ENCODE assay signal across 26 mouse cellular contexts in the genomic region with DNA sequence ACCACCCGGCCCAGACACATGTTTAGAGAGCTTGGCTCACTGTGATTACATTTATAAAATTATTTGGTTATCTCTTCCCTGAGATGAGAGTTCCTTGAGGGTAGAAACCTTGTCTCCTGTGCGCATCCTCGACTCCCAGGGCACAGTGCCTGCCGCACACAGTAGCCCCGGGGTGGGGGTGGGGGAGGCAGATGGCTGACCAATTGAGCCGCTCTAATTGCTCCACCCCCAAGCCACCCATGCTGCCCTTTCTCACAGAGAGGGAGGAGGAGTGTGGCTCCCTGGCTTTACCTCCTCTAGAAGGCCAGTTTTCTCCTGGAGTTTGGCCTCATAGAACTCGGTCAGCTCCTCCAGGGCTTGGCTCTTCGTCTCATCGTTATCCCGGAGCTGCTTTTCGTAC. TPM values are rescaled to one million over a fixed set of nuclear protein-coding genes. Genes with fewer than 3 reads are reported as not detected.
DNase-seq lines count a peak whose midpoint lies in the region; ATAC-seq lines count a peak whose summit lies in the region.
"Had no signal": no experiment of that assay in that cellular context is flagged by ENCODE, and none has a peak within 500 bp of the region (broad histone marks: within the 10 kb centered on the region; RNA-seq: fewer than 3 reads in every experiment).

No protein-coding gene starts in this region.

- H3K9me3 ChIP-seq in hindbrain, embryonic 10.5 days, result peaks cover 5% of the 10 kb centered on the region; the same call in 1 of the 2 replicates
- peaks cover 6% of the 10 kb centered on the region; the same call in 1 of the 2 replicates for H3K9me3 ChIP-seq in hindbrain, embryonic 14.5 days (ENCODE audit: control insufficient read depth, low read length)
- no peaks in the 10 kb centered on the region for H3K9me3 ChIP-seq in midbrain, embryonic 11.5 days (ENCODE audit: control insufficient read depth, low read length)
- no peaks in the 10 kb centered on the region for H3K9me3 ChIP-seq in midbrain, embryonic 15.5 days
- H3K9me3 ChIP-seq: forebrain, embryonic 15.5 days; liver, embryonic 15.5 days; lung, embryonic 15.5 days had no signal

- H3K27ac ChIP-seq in hindbrain, embryonic 10.5 days, result peak overlapping the region; percentile 64; the same call in 1 of the 2 replicates
- no peak overlapping the region for H3K27ac ChIP-seq in hindbrain, embryonic 14.5 days
- H3K27ac ChIP-seq in midbrain, embryonic 11.5 days (ENCODE audit: low read depth, low read length), result no peak overlapping the region
- no peak overlapping the region for H3K27ac ChIP-seq in midbrain, embryonic 15.5 days
- H3K27ac ChIP-seq: forebrain, embryonic 15.5 days; kidney, embryonic 15.5 days; left cerebral cortex, adult 2 months; limb, embryonic 10.5 days; liver, embryonic 15.5 days; lung, embryonic 15.5 days had no signal

- ATAC-seq in hindbrain, embryonic 14.5 days (ENCODE audit: low FRiP score), result no peak
- ATAC-seq in midbrain, embryonic 11.5 days (ENCODE audit: low FRiP score), result 0 out of 2 replicates have a peak, but pooled peaks have one; percentile 16
- ATAC-seq in midbrain, embryonic 15.5 days (replicated peaks), result no peak
- ATAC-seq: forebrain, embryonic 15.5 days; intestine, postnatal 0 days had no signal

- 39% methylated on average over 11 of the region's 11 CpGs for WGBS in hindbrain, embryonic 10.5 days
- WGBS in hindbrain, embryonic 14.5 days, result 34% methylated on average over 11 of the region's 11 CpGs
- 38% methylated on average over 11 of the region's 11 CpGs for WGBS in midbrain, embryonic 11.5 days
- WGBS in midbrain, embryonic 15.5 days, result 32% methylated on average over 11 of the region's 11 CpGs

- H3K36me3 ChIP-seq in hindbrain, embryonic 10.5 days, result no peaks in the 10 kb centered on the region
- no peaks in the 10 kb centered on the region for H3K36me3 ChIP-seq in hindbrain, embryonic 14.5 days (replicated peaks; ENCODE audit: control insufficient read depth, insufficient read depth)
- H3K36me3 ChIP-seq in midbrain, embryonic 11.5 days (ENCODE audit: control insufficient read depth, insufficient read depth, low read length), result no peaks in the 10 kb centered on the region
- H3K36me3 ChIP-seq in midbrain, embryonic 15.5 days (replicated peaks), result no peaks in the 10 kb centered on the region
- H3K36me3 ChIP-seq: forebrain, embryonic 15.5 days; heart, embryonic 12.5 days; kidney, embryonic 15.5 days; limb, embryonic 10.5 days; liver, embryonic 15.5 days; lung, embryonic 15.5 days had no signal

- no peak overlapping the region for H3K4me2 ChIP-seq in hindbrain, embryonic 14.5 days (replicated peaks)
- no peak overlapping the region for H3K4me2 ChIP-seq in midbrain, embryonic 11.5 days
- H3K4me2 ChIP-seq in midbrain, embryonic 15.5 days, result no peak overlapping the region
- H3K4me2 ChIP-seq: forebrain, embryonic 15.5 days; heart, embryonic 12.5 days; kidney, embryonic 15.5 days; liver, embryonic 15.5 days; lung, embryonic 15.5 days had no signal

- H3K4me3 ChIP-seq in hindbrain, embryonic 10.5 days, result no peak overlapping the region
- no peak overlapping the region for H3K4me3 ChIP-seq in hindbrain, embryonic 14.5 days (replicated peaks; ENCODE audit: low read length)
- no peak overlapping the region for H3K4me3 ChIP-seq in midbrain, embryonic 11.5 days (ENCODE audit: low read depth, low read length)
- no peak overlapping the region for H3K4me3 ChIP-seq in midbrain, embryonic 15.5 days
- H3K4me3 ChIP-seq: forebrain, embryonic 15.5 days; heart, embryonic 12.5 days; kidney, embryonic 15.5 days; left cerebral cortex, adult 2 months; limb, embryonic 10.5 days; liver, embryonic 15.5 days; lung, embryonic 15.5 days; megakaryocyte, embryonic 14.5 days had no signal

- peaks cover 10% of the 10 kb centered on the region for H3K4me1 ChIP-seq in hindbrain, embryonic 10.5 days (replicated peaks)
- H3K4me1 ChIP-seq in hindbrain, embryonic 14.5 days (replicated peaks; ENCODE audit: control insufficient read depth, insufficient read depth, low read length), result no peaks in the 10 kb centered on the region
- peaks cover 4% of the 10 kb centered on the region; the same call in 1 of the 2 replicates for H3K4me1 ChIP-seq in midbrain, embryonic 11.5 days (ENCODE audit: control insufficient read depth, insufficient read depth, low read length)
- no peaks in the 10 kb centered on the region for H3K4me1 ChIP-seq in midbrain, embryonic 15.5 days
- H3K4me1 ChIP-seq: forebrain, embryonic 15.5 days; heart, embryonic 12.5 days; liver, embryonic 15.5 days; lung, embryonic 15.5 days had no signal

- peaks cover 6% of the 10 kb centered on the region; the same call in 1 of the 2 replicates for H3K27me3 ChIP-seq in hindbrain, embryonic 10.5 days (ENCODE audit: insufficient read depth, poor library complexity, severe bottlenecking)
- no peaks in the 10 kb centered on the region for H3K27me3 ChIP-seq in hindbrain, embryonic 14.5 days (ENCODE audit: control insufficient read depth, insufficient read depth, low read length)
- H3K27me3 ChIP-seq in midbrain, embryonic 11.5 days (ENCODE audit: control insufficient read depth, insufficient read depth, low read length), result no peaks in the 10 kb centered on the region
- no peaks in the 10 kb centered on the region for H3K27me3 ChIP-seq in midbrain, embryonic 15.5 days (replicated peaks)
- H3K27me3 ChIP-seq: forebrain, embryonic 15.5 days had no signal

- DNase-seq in hindbrain, embryonic 10.5 days (ENCODE audit: low spot score), result peak; percentile 39
- no peak for DNase-seq in hindbrain, embryonic 14.5 days (ENCODE audit: low spot score)
- no peak for DNase-seq in midbrain, embryonic 11.5 days (ENCODE audit: low spot score, missing footprints)
- peak; percentile 22 for DNase-seq in embryo, embryonic 10.5 days (ENCODE audit: low spot score)
- peak; percentile 66 for DNase-seq in retina, embryonic 14.5 days (ENCODE audit: low spot score)
- no peak for DNase-seq in spleen, adult 12 weeks (ENCODE audit: low spot score)
- no peak for DNase-seq in layer of hippocampus, adult 9-11 months
- DNase-seq: cerebellum, adult 11-12 months; gastrocnemius, postnatal 10 days; heart, adult 11 months; heart, postnatal 14 days; liver; lung, postnatal 36 days; thymus, postnatal 14 days had no signal

- H3K9ac ChIP-seq in hindbrain, embryonic 14.5 days, result no peak overlapping the region
- H3K9ac ChIP-seq in midbrain, embryonic 11.5 days (ENCODE audit: low read length), result no peak overlapping the region; the same call in 1 of the 2 replicates
- H3K9ac ChIP-seq in midbrain, embryonic 15.5 days, result no peak overlapping the region
- H3K9ac ChIP-seq: forebrain, embryonic 15.5 days; heart, embryonic 12.5 days; kidney, embryonic 15.5 days; liver, embryonic 15.5 days; lung, embryonic 15.5 days had no signal

RNA-seq across cellular contexts. Expression of gene Tmem125, which starts 37.7 kb away (rescaled TPM):
- 0.71 and 1.1 TPM in 2 replicates for polyA plus RNA-seq in hindbrain, embryonic 10.5 days (2016; fragmentation: Nextera tagmentation; extraction: Ambion mirVana)
- not detected in 2 replicates for polyA plus RNA-seq in hindbrain, embryonic 14.5 days (2014; fragmentation: Nextera tagmentation; extraction: Ambion mirVana)
- 0.11 and 0.22 TPM in 2 replicates for polyA plus RNA-seq in midbrain, embryonic 11.5 days (2014; fragmentation: Nextera tagmentation; extraction: Ambion mirVana)
- polyA plus RNA-seq in midbrain, embryonic 15.5 days (2015; fragmentation: Nextera tagmentation; extraction: Ambion mirVana), result 0.20 and 0.32 TPM in 2 replicates
- polyA plus RNA-seq: C2C12 had no signal

RNA-seq across cellular contexts. Expression of gene Cfap57, which starts 39.1 kb away (rescaled TPM):
- 0.71 and 1.3 TPM in 2 replicates for polyA plus RNA-seq in hindbrain, embryonic 10.5 days (2016; fragmentation: Nextera tagmentation; extraction: Ambion mirVana)
- 1.7 and 3.1 TPM in 2 replicates for polyA plus RNA-seq in hindbrain, embryonic 14.5 days (2014; fragmentation: Nextera tagmentation; extraction: Ambion mirVana)
- polyA plus RNA-seq in midbrain, embryonic 11.5 days (2014; fragmentation: Nextera tagmentation; extraction: Ambion mirVana), result 1.0 and 1.2 TPM in 2 replicates
- 2.1 and 2.3 TPM in 2 replicates for polyA plus RNA-seq in midbrain, embryonic 15.5 days (2015; fragmentation: Nextera tagmentation; extraction: Ambion mirVana)
- polyA plus RNA-seq: C2C12 had no signal

RNA-seq across cellular contexts. Expression of gene Ebna1bp2, which starts 39.1 kb away (rescaled TPM):
- 148 and 192 TPM in 2 replicates for polyA plus RNA-seq in hindbrain, embryonic 10.5 days (2016; fragmentation: Nextera tagmentation; extraction: Ambion mirVana)
- 102 TPM in 2 replicates for polyA plus RNA-seq in hindbrain, embryonic 14.5 days (2014; fragmentation: Nextera tagmentation; extraction: Ambion mirVana)
- polyA plus RNA-seq in midbrain, embryonic 11.5 days (2014; fragmentation: Nextera tagmentation; extraction: Ambion mirVana), result 183 and 197 TPM in 2 replicates
- polyA plus RNA-seq in midbrain, embryonic 15.5 days (2015; fragmentation: Nextera tagmentation; extraction: Ambion mirVana), result 88.3 and 91.6 TPM in 2 replicates

RNA-seq across cellular contexts. Expression of gene 2610528J11Rik, which starts 54.7 kb away (rescaled TPM):
- 1.1 and 2.8 TPM in 2 replicates for polyA plus RNA-seq in hindbrain, embryonic 10.5 days (2016; fragmentation: Nextera tagmentation; extraction: Ambion mirVana)
- polyA plus RNA-seq in hindbrain, embryonic 14.5 days (2014; fragmentation: Nextera tagmentation; extraction: Ambion mirVana), result not detected in 2 replicates
- polyA plus RNA-seq in midbrain, embryonic 11.5 days (2014; fragmentation: Nextera tagmentation; extraction: Ambion mirVana), result 0.42 and 0.46 TPM in 2 replicates
- 0.18 TPM in 1 of 2 replicates, not detected in the other for polyA plus RNA-seq in midbrain, embryonic 15.5 days (2015; fragmentation: Nextera tagmentation; extraction: Ambion mirVana)
- polyA plus RNA-seq: C2C12; forebrain, embryonic 15.5 days; midbrain, postnatal 0 days had no signal

Comparison
In these comparisons a context has a peak if more than half of its experiments do, and no peak if none do; other contexts are left out.
1. DNase-seq: peak in hindbrain, embryonic 10.5 days (single experiment), embryo, embryonic 10.5 days (single experiment) and retina, embryonic 14.5 days (single experiment); none in hindbrain, embryonic 14.5 days (single experiment), midbrain, embryonic 11.5 days (single experiment), spleen, adult 12 weeks (single experiment) and layer of hippocampus, adult 9-11 months (single experiment).